Mouse (Mus musculus) midbrain, embryonic 14.5 days (tissue): Measurements from ENCODE around the gene Tmem135. TPM values are rescaled to one million over a fixed set of nuclear protein-coding genes. Genes with fewer than 3 reads are reported as not detected.

Experiments used
- ATAC-seq: fragments of 200-750 bp; cut with Nextera tagmentation; 2 replicates; pipeline ENCODE4 v1.8.0; 2017; ENCODE audit warnings: moderate number of reproducible peaks, moderate library complexity; ENCODE audit not compliant: low FRiP score, low TSS enrichment
- DNase-seq: peaks from one replicate; pipeline ENCODE4 v3.0.0-alpha.2; 2015
- H3K27ac ChIP-seq: fragments of 300-500 bp; sonication (generic); replicated peaks from 2 replicates; pipeline ENCODE4 v1.5.1; 2014; ENCODE audit warnings: mild to moderate bottlenecking, low read depth, low read length, moderate library complexity
- H3K27me3 ChIP-seq: fragments of 300-500 bp; sonication (generic); 2 replicates; pipeline ENCODE4 v1.6.1; 2014; ENCODE audit warnings: low read length, control low read depth, mixed read lengths; ENCODE audit not compliant: control insufficient read depth, insufficient read depth
- H3K36me3 ChIP-seq: fragments of 300-500 bp; sonication (generic); 2 replicates; pipeline ENCODE4 v1.6.1; 2014; ENCODE audit warnings: low read length, control low read depth; ENCODE audit not compliant: control insufficient read depth, insufficient read depth
- H3K4me1 ChIP-seq: fragments of 300-500 bp; sonication (generic); 2 replicates; pipeline ENCODE4 v1.6.1; 2014; ENCODE audit warnings: mild to moderate bottlenecking, antibody characterized with exemption, low read length, control low read depth; ENCODE audit not compliant: control insufficient read depth, insufficient read depth
- H3K4me2 ChIP-seq: fragments of 300-500 bp; sonication (generic); 2 replicates; pipeline ENCODE4 v1.6.1; 2014; ENCODE audit warnings: mild to moderate bottlenecking, low read length, moderate library complexity
- H3K4me3 ChIP-seq: fragments of 300-500 bp; sonication (generic); replicated peaks from 2 replicates; pipeline ENCODE4 v1.5.1; 2014; ENCODE audit warnings: low read depth, low read length
- H3K9ac ChIP-seq: fragments of 300-500 bp; sonication (generic); replicated peaks from 2 replicates; pipeline ENCODE4 v1.6.1; 2014; ENCODE audit warnings: mild to moderate bottlenecking, low read length, moderate library complexity
- H3K9me3 ChIP-seq: fragments of 300-500 bp; sonication (generic); 2 replicates; pipeline ENCODE4 v1.6.1; 2016; ENCODE audit warnings: low read length, control low read depth, mixed read lengths; ENCODE audit not compliant: control insufficient read depth
- WGBS: fragments of 180-500 bp; shearing (Covaris S2); extraction: QIAGEN DNeasy Blood & Tissue Kit; methylation state at CpG from one replicate; pipeline ENCODE4 v1.1.7; 2014; 5-methylcytosine and 5-hydroxymethylcytosine counted together
- polyA plus RNA-seq: library from polyadenylated mRNA; unstranded; fragments of >200 nt; fragmentation: Nextera tagmentation; extraction: Ambion mirVana; gene quantifications from 2 replicates; pipeline ENCODE4 v1.2.1, GENCODE M21; 2014

Tmem135 gene
- polyA plus RNA-seq, 1 experiment from 2014 or later, result 26.4 TPM

DNA sequence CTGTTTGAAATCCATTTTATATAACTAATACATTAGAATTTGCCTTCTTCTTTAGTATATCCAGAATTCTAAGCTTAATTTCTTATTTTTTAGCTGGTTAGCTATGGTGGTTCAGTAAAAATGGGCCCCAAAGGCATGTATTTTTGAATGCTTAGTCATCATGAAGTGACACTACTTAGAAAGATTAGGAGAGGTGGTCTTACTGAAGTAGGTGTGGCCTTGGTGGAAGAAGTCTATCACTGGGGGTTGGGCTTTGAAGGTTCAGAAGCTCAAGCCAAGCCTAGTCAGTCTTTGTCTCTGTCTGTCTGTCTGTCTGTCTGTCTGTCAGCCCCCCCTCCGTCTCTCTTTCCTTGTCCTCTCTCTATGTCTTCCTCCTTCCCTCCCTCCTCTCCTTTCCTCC, 198.6 kb downstream of the Tmem135 start:
- H3K36me3 ChIP-seq, result no peaks in the 10 kb centered on the region
- no peaks in the 10 kb centered on the region for H3K9me3 ChIP-seq
- H3K27me3 ChIP-seq, result no peaks in the 10 kb centered on the region
- H3K27ac ChIP-seq, result no peak overlapping the region
- WGBS, result 96% methylated on average over 1 of the region's 1 CpGs
- 0 out of 2 replicates have a peak, but pooled peaks cover 2% of the 10 kb centered on the region for H3K4me1 ChIP-seq
- ATAC-seq (no peak), DNase-seq (no peak)
- no peak overlapping the region for H3K4me2 ChIP-seq
- no peak overlapping the region for H3K4me3 ChIP-seq
- H3K9ac ChIP-seq, result no peak overlapping the region

DNA sequence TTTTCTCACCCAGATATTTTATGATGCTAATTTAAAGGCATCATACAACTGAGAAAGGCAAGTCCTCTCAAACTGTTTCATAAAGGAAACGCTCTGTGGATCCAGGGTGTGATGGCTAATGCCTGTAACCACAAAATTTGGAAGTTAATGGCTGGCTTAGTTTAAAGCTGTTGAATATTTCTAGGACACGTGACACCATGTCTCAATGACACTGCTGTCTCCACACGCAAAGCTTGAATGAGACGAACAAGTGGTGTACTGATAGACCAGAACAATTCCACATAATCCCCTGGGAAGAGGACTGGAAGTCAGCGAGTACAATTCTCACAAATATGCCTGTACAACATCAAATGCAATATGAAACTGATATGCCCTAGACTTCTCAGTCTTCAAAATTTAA, 200.9 kb downstream of the Tmem135 start:
- 71% methylated on average over 5 of the region's 5 CpGs for WGBS
- Histone ChIP-seq H3K36me3 (no peaks in the 10 kb centered on the region), H3K27ac (no peak overlapping the region), H3K9me3 (no peaks in the 10 kb centered on the region), H3K27me3 (no peaks in the 10 kb centered on the region), H3K4me1 (no peaks in the 10 kb centered on the region), H3K9ac (no peak overlapping the region), H3K4me2 (no peak overlapping the region), H3K4me3 (no peak overlapping the region)
- ATAC-seq (no peak), DNase-seq (no peak)

DNA sequence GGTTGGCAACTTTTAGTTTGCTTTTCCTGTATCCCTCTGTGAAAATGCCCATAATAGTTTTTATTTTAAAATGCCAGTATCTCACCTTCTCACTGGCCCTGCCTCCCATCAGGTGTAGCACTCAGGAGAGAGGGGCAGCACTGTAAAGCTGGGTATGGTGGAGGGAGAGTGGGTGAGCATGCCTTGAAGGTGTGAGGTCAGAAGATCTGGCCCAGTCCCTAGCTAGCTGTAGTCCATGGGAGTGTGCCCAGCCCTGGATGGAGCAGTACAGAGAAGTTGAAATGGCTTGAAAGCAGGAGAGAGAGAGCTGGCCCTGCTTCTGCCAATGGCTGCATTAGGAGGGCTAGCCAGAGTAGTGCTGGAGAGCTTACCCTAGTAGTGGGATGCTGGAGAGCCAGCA, 202.1 kb downstream of the Tmem135 start:
- no peak overlapping the region for H3K4me3 ChIP-seq
- no peak for DNase-seq
- no peak overlapping the region for H3K9ac ChIP-seq
- no peak overlapping the region for H3K27ac ChIP-seq
- H3K36me3 ChIP-seq, result no peaks in the 10 kb centered on the region
- H3K4me1 ChIP-seq, result no peaks in the 10 kb centered on the region
- no peaks in the 10 kb centered on the region for H3K27me3 ChIP-seq
- no peak overlapping the region for H3K4me2 ChIP-seq
- H3K9me3 ChIP-seq, result no peaks in the 10 kb centered on the region
- 0 out of 2 replicates have a peak, but pooled peaks have one; percentile 20 for ATAC-seq

DNA sequence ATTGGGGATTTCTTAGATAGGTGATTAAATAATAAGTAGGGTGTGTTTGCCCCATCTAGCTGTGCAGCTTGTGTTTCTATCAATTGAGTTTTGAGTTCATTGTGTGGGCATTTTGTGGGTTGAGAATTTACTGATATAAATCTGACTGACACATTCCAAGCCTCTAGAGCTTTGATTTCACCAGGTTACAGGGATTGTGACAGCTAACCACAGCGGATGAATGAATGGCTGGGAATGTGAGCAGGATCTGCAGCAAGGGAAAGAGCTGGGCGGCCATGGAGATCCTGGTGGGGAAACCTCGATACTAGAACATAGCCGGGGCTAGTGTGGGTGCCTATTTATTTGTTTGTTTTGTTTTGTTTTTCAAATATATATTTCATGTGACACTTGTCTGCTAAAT, 205.5 kb downstream of the Tmem135 start:
- H3K9ac ChIP-seq, result no peak overlapping the region
- DNase-seq (no peak), ATAC-seq (no peak)
- 86% methylated on average over 4 of the region's 4 CpGs for WGBS
- H3K4me1 ChIP-seq, result no peaks in the 10 kb centered on the region
- no peaks in the 10 kb centered on the region for H3K9me3 ChIP-seq
- H3K4me2 ChIP-seq, result no peak overlapping the region
- no peak overlapping the region for H3K4me3 ChIP-seq
- H3K27ac ChIP-seq, result no peak overlapping the region
- H3K36me3 ChIP-seq, result no peaks in the 10 kb centered on the region
- H3K27me3 ChIP-seq, result no peaks in the 10 kb centered on the region

DNA sequence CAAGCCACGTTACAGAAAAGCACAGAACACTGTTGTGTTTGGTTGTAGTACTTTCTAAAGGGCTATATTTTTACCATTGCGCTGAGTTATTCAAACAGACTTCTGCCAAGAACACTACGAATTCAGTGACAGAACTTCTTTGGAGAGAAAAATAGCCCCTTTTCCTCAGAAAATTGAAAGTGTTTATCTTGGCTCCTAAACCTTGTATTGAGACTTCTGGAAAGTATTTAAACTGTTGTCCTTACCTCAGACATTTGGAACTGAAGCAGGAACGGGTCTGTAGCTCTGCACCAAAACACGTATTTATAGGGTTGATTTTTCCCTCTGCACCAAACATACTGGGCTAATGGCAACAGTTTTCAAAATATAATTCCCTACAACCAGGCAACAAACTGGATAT, 210.6 kb downstream of the Tmem135 start:
- H3K36me3 ChIP-seq, result no peaks in the 10 kb centered on the region
- no peaks in the 10 kb centered on the region for H3K4me1 ChIP-seq

DNA sequence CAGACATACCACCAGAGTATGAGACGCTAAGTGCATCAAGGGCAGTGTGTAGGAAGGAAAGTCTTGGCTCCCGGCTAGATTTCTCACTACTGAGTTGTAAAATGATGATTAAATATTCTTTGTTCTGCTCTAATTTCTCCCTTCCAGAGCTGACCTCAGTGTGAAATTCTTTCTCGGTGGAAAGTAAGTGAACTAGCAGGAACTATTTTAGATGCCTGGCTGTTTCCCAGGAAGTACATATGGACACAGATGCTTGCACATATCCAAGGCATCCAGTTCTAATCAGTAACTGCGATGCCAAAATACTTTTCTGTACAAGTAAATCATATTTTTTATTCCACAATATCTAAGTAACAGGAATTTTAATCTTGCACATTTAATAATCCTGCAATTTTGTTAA, 220.1 kb downstream of the Tmem135 start:
- H3K36me3 ChIP-seq, result no peaks in the 10 kb centered on the region
- no peak overlapping the region for H3K4me2 ChIP-seq
- H3K4me3 ChIP-seq, result no peak overlapping the region
- no peaks in the 10 kb centered on the region for H3K9me3 ChIP-seq
- no peak overlapping the region for H3K27ac ChIP-seq
- DNase-seq, result no peak
- H3K9ac ChIP-seq, result no peak overlapping the region
- no peak for ATAC-seq
- no peaks in the 10 kb centered on the region for H3K4me1 ChIP-seq
- H3K27me3 ChIP-seq, result no peaks in the 10 kb centered on the region
- WGBS, result 89% methylated on average over 4 of the region's 4 CpGs

More for the DNA sequence above, 210.6 kb downstream of the Tmem135 start:
- WGBS, result 89% methylated on average over 5 of the region's 5 CpGs
- Histone ChIP-seq H3K4me3 (no peak overlapping the region), H3K27ac (no peak overlapping the region), H3K9me3 (no peaks in the 10 kb centered on the region), H3K4me2 (no peak overlapping the region), H3K9ac (no peak overlapping the region), H3K27me3 (no peaks in the 10 kb centered on the region)
- no peak for DNase-seq
- ATAC-seq, result no peak

DNA sequence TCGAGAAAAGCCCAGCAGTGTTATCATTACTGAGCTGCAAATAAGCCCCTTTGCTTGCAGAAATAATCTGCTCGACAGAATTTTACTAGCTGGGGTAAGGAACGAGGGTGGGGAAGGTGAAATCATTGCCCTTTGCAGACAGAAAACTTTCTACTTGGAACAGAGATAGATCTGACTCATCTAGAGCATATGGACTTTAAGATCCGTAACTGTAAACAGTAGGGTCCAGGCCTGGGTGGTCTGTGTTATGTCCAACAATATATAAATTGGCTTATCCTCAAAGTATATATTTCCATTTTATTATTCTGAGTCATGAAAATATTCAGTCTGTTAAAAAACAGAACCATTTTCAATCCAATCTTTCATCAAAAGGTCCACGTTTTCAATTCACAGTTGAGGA, 221.1 kb downstream of the Tmem135 start:
- Histone ChIP-seq H3K36me3 (no peaks in the 10 kb centered on the region), H3K4me1 (no peaks in the 10 kb centered on the region), H3K4me2 (no peak overlapping the region), H3K9ac (no peak overlapping the region), H3K9me3 (no peaks in the 10 kb centered on the region), H3K27me3 (no peaks in the 10 kb centered on the region), H3K27ac (no peak overlapping the region), H3K4me3 (no peak overlapping the region)
- no peak for DNase-seq
- no peak for ATAC-seq
- 85% methylated on average over 5 of the region's 5 CpGs for WGBS

DNA sequence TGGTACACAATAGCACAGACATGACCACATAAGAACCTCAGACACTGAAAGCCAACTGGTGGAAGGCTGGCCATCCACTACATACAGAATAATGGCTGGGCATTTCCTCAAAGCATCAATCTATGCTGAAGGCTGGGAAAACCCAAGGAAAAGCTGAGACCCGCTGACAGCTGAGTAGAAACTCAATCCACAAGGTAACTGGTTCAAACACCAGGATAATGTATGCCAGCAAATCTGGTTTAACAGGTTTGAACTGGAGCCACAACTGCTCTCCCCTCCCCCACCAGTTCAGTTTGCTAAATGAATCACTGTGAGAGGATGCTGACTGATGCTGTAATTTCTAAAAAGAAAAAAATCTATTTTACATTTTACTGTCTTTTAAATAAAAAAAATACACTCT, 222.7 kb downstream of the Tmem135 start:
- Histone ChIP-seq H3K27ac (no peak overlapping the region), H3K4me3 (no peak overlapping the region), H3K36me3 (no peaks in the 10 kb centered on the region), H3K27me3 (no peaks in the 10 kb centered on the region), H3K4me2 (no peak overlapping the region), H3K9ac (no peak overlapping the region), H3K9me3 (no peaks in the 10 kb centered on the region), H3K4me1 (no peaks in the 10 kb centered on the region)
- ATAC-seq (no peak), DNase-seq (no peak)
- 48% methylated on average over 1 of the region's 1 CpGs for WGBS

DNA sequence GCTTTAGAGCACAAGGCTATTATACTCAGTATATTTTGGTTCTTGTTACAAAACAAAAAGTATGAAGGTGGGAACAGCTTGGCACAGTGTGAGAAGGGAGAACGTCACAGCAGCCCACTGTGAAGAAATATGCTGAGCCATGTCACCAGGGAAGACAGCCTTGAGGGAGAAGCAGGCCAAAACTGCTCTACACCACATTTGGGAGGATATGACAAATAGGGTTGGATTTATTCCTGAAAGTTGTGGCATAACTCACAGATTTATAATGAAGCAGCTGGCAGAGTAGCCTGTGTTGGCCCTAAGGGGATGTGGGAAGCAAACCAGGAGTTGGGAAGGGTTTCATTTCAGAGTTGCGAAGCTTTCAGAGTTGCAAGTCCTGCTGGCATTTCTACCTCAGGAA, 225.4 kb downstream of the Tmem135 start:
- Histone ChIP-seq H3K4me1 (no peaks in the 10 kb centered on the region), H3K27ac (no peak overlapping the region), H3K9ac (no peak overlapping the region), H3K4me2 (no peak overlapping the region), H3K9me3 (no peaks in the 10 kb centered on the region), H3K36me3 (no peaks in the 10 kb centered on the region), H3K27me3 (no peaks in the 10 kb centered on the region), H3K4me3 (no peak overlapping the region)
- WGBS, result 86% methylated on average over 2 of the region's 2 CpGs
- DNase-seq (no peak), ATAC-seq (no peak)
